Mouse (Mus musculus) embryonic fibroblast, embryonic 13.5 days (primary cell): ENCODE measurements around the gene Gm9.
"Not testable (repeated sequence)": the region's sequence is repeated elsewhere in the genome, so short reads cannot be mapped to it uniquely, and the experiment has no call there.

ENCODE experiments used
- CTCF ChIP-seq: IDR thresholded peaks from 2 replicates; pipeline ENCODE4 v1.5.1; 2011; ENCODE audit warnings: mild to moderate bottlenecking, control low read depth, low read length, moderate library complexity, borderline replicate concordance; ENCODE audit not compliant: insufficient read depth
- POLR2A ChIP-seq: IDR thresholded peaks from 2 replicates; pipeline ENCODE4 v1.6.1; 2011; ENCODE audit warnings: low read depth, mild to moderate bottlenecking, control low read depth, low read length, moderate library complexity

DNA sequence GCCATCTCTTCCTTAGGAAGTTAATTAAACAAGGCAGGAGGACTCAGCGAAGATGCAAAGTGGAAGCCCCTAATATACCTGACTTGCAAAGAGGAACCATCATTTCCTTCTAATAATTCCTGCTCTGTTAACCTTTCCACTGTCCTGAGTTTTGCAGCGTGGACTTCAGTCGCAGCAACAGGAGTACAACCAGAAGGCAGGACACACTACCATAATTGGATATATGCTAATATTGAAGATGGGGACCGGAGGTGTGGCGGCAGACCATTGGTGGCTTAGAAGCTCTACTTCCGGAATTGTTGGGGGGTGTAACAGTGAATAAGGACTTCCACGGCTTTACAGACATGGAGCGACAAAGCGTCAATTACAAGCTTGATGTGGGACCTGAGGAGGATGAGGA, 33.8 kb upstream of the Gm9 start, which contains the start of gene Rhox2a:
- not testable (repeated sequence) for TF ChIP-seq CTCF, POLR2A
